Mouse (Mus musculus): ENCODE results near the gene D13Ertd608e. TPM values are rescaled to one million over a fixed set of nuclear protein-coding genes. Genes with fewer than 3 reads are reported as not detected.
"Not testable (repeated sequence)": the region's sequence is repeated elsewhere in the genome, so short reads cannot be mapped to it uniquely, and the experiment has no call there.

Gene D13Ertd608e
- total RNA-seq, 2 experiments from 2014 or later = not detected

- intact Hi-C loops (cut with DNase I; ENCODE audit: low total_unique reads); DNase-seq: not testable (repeated sequence)
Observed at GRCm38 (mm10) chr13:119894685-119895084, 58.9 kb downstream of the D13Ertd608e start, which contains the start of gene Tcstv1. Gene Tcstv1 (minus strand): TSS chr13:119894785.

Other genes with a start within 250 kb of the D13Ertd608e start
- gene Ccl28, start 212.2 kb upstream of the D13Ertd608e start, total RNA-seq (2021) = under 1 TPM; 0.16 to 0.27 TPM
- 10 to 100 TPM; 32.3 to 49.3 TPM for gene Hmgcs1, start 145.6 kb upstream of the D13Ertd608e start, total RNA-seq (2021)
- gene Nim1k, start 80.1 kb upstream of the D13Ertd608e start, total RNA-seq (2021) = 1 to 10 TPM; 1.3 to 1.7 TPM
- 10 to 100 TPM; 13.7 to 15.6 TPM for gene Zfp131, start 45.1 kb upstream of the D13Ertd608e start, total RNA-seq (2021)
- not detected for gene AF067063, start 5.8 kb upstream of the D13Ertd608e start, total RNA-seq (2021)
- not detected for gene Tcstv1, start 58.8 kb downstream of the D13Ertd608e start, total RNA-seq (2021)
- not detected for gene Gm21761, start 93.3 kb downstream of the D13Ertd608e start, total RNA-seq (2021)
- gene B020031M17Rik, start 114.8 kb downstream of the D13Ertd608e start, total RNA-seq (2021) = not detected
- gene Gm36079, start 191.0 kb downstream of the D13Ertd608e start, total RNA-seq (2021) = not detected
- under 1 TPM; 0.12 to 0.24 TPM for gene Gm21188, start 216.2 kb downstream of the D13Ertd608e start, total RNA-seq (2021)

Measured in gastrocnemius, postnatal 14 days (tissue).